Mouse (Mus musculus) layer of hippocampus, postnatal 25 days (tissue): ENCODE results near the gene Tigd4. TPM values are rescaled to one million over a fixed set of nuclear protein-coding genes. Genes with fewer than 3 reads are reported as not detected.

Source experiments
- total RNA-seq, 2 experiments: library from RNA; stranded (reverse); gene quantifications; 2 replicates each; pipeline ENCODE4 v1.2.3; 2021

Tigd4 gene
- total RNA-seq, 2 experiments from 2014 or later, result not detected

Other genes starting within 250 kb of the Tigd4 start
- 1 to 10 TPM; 2.0 to 2.9 TPM for gene Fhdc1, start 113.1 kb upstream of the Tigd4 start, total RNA-seq
- gene Arfip1, start 10.9 kb upstream of the Tigd4 start, total RNA-seq, result 10 to 100 TPM; 18.8 to 21.2 TPM
- gene Tmem154, start 72.6 kb downstream of the Tigd4 start, total RNA-seq, result under 1 TPM in 1 of 2 experiments, not detected in 1; 0.54 TPM
- gene Fbxw7, start 221.7 kb downstream of the Tigd4 start, total RNA-seq, result 100 to 1,000 TPM; 144 to 159 TPM